Mouse (Mus musculus): Measurements from ENCODE around the gene Rin2. TPM values are rescaled to one million over a fixed set of nuclear protein-coding genes. Genes with fewer than 3 reads are reported as not detected.
"Not testable (repeated sequence)": the region's sequence is repeated elsewhere in the genome, so short reads cannot be mapped to it uniquely, and the experiment has no call there.

Gene Rin2
- total and polyA plus RNA-seq, 3 experiments, result 0.05 to 0.10 (median 0.08) TPM

DNA sequence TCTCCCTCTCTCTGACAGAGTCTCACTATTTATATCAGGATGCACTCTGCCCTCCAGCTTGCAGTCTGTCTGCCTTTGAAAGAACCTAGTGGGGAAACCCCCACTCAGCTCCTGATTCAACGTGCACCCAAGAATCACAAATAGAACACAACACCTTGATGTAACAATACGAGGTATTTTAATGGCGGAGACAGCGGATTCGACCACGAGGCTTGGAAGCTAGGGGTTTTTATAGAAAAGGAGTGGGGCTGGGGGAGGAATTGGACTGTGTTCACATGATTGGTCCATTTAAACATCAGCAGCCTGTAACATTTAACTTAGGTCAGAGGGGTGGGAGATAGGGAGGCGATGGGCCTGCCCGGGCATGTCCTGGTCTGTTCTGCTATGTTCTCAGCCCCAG is 225.3 kb downstream of the Rin2 start:
- TF ChIP-seq TBP (conservative IDR thresholded peaks at IDR 0.05; ENCODE audit: low read depth, low read length) (peak; percentile 67), MAX (IDR thresholded peaks at IDR 0.05; ENCODE audit: low read length) (peak; percentile 28; the same call in 1 of the 2 replicates), POLR2A (IDR thresholded peaks at IDR 0.05; ENCODE audit: low read depth, low read length) (0 out of 2 replicates have a peak, but pooled peaks have one; percentile 22)
- dilution Hi-C loops (cut with MboI; ENCODE audit: extremely low pct_ligation_motif_present, extremely low pct_unique_long_range_greater_than_20kb, low sequenced_read_pairs); in situ Hi-C loops (cut with MboI; ENCODE audit: low pct_ligation_motif_present, low pct_unique_long_range_greater_than_20kb, low sequenced_read_pairs); H3K27me3 ChIP-seq (replicated peaks); H3K9ac ChIP-seq (ENCODE audit: insufficient read depth, low read depth); H3K4me2 ChIP-seq (ENCODE audit: insufficient read depth, low read depth, poor library complexity, severe bottlenecking); H3K4me3 ChIP-seq (replicated peaks in 1 of 3; ENCODE audit: low read depth in 2 of 3, low read length in 2 of 3, poor library complexity in 1 of 3); H3K36me3 ChIP-seq (replicated peaks in 1 of 2; ENCODE audit: control insufficient read depth in 1 of 2, insufficient read depth in 1 of 2, low read length in 1 of 2); H3K9me3 ChIP-seq (replicated peaks; ENCODE audit: low read length): not testable (repeated sequence)
- DNase-seq (ENCODE audit: extremely low read depth), result peak; percentile 48
- peaks cover 4 to 32% of the 10 kb centered on the region in 2 experiments; a peak in 3 of 4 replicates for H3K4me1 ChIP-seq (ENCODE audit: control insufficient read depth in 1 of 2, insufficient read depth in 2 of 2)
- peaks cover 22% of the 10 kb centered on the region for H3K79me2 ChIP-seq (replicated peaks; ENCODE audit: control insufficient read depth, extremely low read depth, insufficient read depth, poor library complexity, severe bottlenecking)
- H3K27ac ChIP-seq (ENCODE audit: insufficient read depth, low read depth), result peak overlapping the region; percentile 35; the same call in 1 of the 2 replicates

DNA sequence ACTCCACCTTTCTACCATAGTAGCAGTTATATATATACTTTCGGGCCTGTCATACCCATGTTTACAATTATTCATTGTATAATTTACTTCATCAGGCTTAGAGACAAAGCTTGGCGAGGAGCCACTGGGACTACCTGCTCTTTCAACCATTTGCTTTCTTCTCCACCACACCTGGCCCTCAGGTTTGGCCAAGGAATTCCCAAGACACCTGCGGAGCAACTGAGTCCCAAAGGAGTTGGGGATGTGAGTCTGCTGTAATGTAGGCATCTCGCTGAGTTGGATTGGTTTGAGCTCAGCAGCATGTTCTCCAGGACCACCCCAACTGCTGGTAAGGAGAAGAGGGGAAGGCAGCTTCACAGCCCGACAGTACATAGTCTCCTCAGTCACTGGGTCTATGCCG is 226.8 kb downstream of the Rin2 start, which contains the start of gene Naa20:
TSS of gene Naa20 (plus strand) at position 239 of the 400 bp plus-strand sequence.
- H3K36me3 ChIP-seq (replicated peaks in 1 of 2; ENCODE audit: control insufficient read depth in 1 of 2, insufficient read depth in 1 of 2, low read length in 1 of 2), result peaks cover 2 to 6% of the 10 kb centered on the region in 2 experiments
- peak within 1 kb of the TSS; percentile 85 to 97 (median 94) for H3K4me3 ChIP-seq (replicated peaks in 1 of 3; ENCODE audit: low read depth in 2 of 3, low read length in 2 of 3, poor library complexity in 1 of 3)
- peaks cover 7 to 44% of the 10 kb centered on the region in 2 experiments for H3K4me1 ChIP-seq (ENCODE audit: control insufficient read depth in 1 of 2, insufficient read depth in 2 of 2)
- DNase-seq (ENCODE audit: extremely low read depth), result no peak
- peaks cover 38% of the 10 kb centered on the region for H3K79me2 ChIP-seq (replicated peaks; ENCODE audit: control insufficient read depth, extremely low read depth, insufficient read depth, poor library complexity, severe bottlenecking)
- peak within 1 kb of the TSS; percentile 79 for H3K4me2 ChIP-seq (ENCODE audit: insufficient read depth, low read depth, poor library complexity, severe bottlenecking)
- no peaks in the 10 kb centered on the region for H3K9me3 ChIP-seq (replicated peaks; ENCODE audit: low read length)
- no peaks in the 10 kb centered on the region for H3K27me3 ChIP-seq (replicated peaks)
- H3K9ac ChIP-seq (ENCODE audit: insufficient read depth, low read depth), result peak within 1 kb of the TSS; percentile 58; the same call in 1 of the 2 replicates
- dilution Hi-C loops (cut with MboI; ENCODE audit: extremely low pct_ligation_motif_present, extremely low pct_unique_long_range_greater_than_20kb, low sequenced_read_pairs) (no loop called here), in situ Hi-C loops (cut with MboI; ENCODE audit: low pct_ligation_motif_present, low pct_unique_long_range_greater_than_20kb, low sequenced_read_pairs) (no loop called here)
- no peak within 1 kb of the TSS for H3K27ac ChIP-seq (ENCODE audit: insufficient read depth, low read depth)
- no peak for TF ChIP-seq POLR2AphosphoS2 (IDR thresholded peaks at IDR 0.05; ENCODE audit: low read depth, low read length)
- TF ChIP-seq USF2 (conservative IDR thresholded peaks at IDR 0.05; ENCODE audit: low read depth, low read length), result no peak
- TF ChIP-seq ZC3H11A (IDR thresholded peaks at IDR 0.05; ENCODE audit: low read depth, low read length), result no peak
- TF ChIP-seq UBTF (IDR thresholded peaks at IDR 0.05; ENCODE audit: low read depth, low read length), result no peak
- TF ChIP-seq GABPA (IDR thresholded peaks at IDR 0.05; ENCODE audit: insufficient replicate concordance, low read depth, low read length), result no peak
- no peak for TF ChIP-seq MAZ (IDR thresholded peaks at IDR 0.05; ENCODE audit: low read depth, low read length)
- no peak for TF ChIP-seq CTCF (conservative IDR thresholded peaks at IDR 0.05 in 1 of 2, IDR thresholded peaks at IDR 0.05 in 1 of 2; ENCODE audit: low read depth in 2 of 2, low read length in 2 of 2)
- no peak for TF ChIP-seq USF1 (IDR thresholded peaks at IDR 0.05; ENCODE audit: low read depth, low read length)
- TF ChIP-seq MYC (IDR thresholded peaks at IDR 0.05; ENCODE audit: low read depth, low read length), result no peak
- TF ChIP-seq POLR2A (IDR thresholded peaks at IDR 0.05; ENCODE audit: low read depth, low read length), result no peak
- no peak for TF ChIP-seq IRF4 (IDR thresholded peaks at IDR 0.05; ENCODE audit: low read depth, low read length)
- no peak for TF ChIP-seq BHLHE40 (IDR thresholded peaks at IDR 0.05; ENCODE audit: low read depth, low read length)
- TF ChIP-seq NELFE (IDR thresholded peaks at IDR 0.05; ENCODE audit: low read depth, low read length), result no peak
